Mouse (Mus musculus): Measurements from ENCODE around the gene Gpr26.

The Gpr26 gene

DNA sequence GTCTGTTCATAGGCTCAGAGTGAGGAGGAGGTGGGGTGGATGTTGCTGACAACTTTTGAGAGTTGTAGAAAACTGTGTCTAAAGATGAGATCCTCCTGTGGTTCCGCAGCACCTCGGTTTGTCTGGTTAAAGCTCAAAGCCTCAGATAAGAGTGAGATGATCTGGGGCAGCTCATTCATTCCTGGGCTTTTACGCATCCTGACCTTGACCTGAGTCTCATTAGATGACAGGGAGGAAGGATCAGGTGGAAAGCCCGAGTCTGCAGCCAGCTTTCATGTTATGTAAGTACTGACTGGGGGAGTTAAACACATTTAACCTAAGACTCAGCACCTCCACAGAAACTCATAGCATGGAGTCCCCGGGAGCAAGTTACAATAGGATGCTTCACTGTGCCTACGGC lies 60.4 kb downstream of the Gpr26 start:
- no peak for DNase-seq

DNA sequence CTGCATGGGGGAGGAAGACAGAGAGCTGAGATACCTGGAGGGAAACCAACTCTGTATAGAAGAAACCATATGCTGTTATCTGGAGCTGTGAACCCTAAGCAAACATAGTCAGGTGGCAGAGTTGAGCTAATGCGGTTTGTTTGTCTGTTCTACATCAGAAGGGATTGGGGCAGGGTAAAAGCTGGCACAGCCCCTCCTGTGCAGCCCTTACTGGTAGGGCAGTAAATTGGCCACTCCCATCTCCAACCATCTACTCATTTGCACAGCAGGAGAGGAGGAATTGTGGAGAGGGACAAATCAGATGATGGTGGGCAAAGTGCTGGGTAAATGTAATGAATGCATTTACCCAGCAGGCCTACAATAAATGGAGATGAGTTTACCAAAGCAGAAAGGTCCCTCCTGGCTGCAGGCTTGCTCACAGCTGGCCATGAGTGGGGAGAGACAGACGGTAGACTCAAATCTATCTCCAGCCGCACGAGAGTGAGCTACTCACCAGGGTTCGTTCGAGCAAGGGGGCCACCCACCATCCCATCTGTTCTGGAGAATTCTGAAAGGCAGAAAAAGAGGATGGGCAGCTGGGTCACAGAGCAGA lies 65.8 kb downstream of the Gpr26 start:
- DNase-seq = no peak

Data from lung, postnatal 36 days (tissue).